Mouse (Mus musculus) heart, embryonic 15.5 days (tissue): ENCODE data around the gene Slit3. TPM values are rescaled to one million over a fixed set of nuclear protein-coding genes. Genes with fewer than 3 reads are reported as not detected.

Experiments used
- ATAC-seq: fragments of 200-750 bp; cut with Nextera tagmentation; replicated peaks from 2 replicates; pipeline ENCODE4 v1.8.0; 2017; ENCODE audit warnings: low read depth, moderate TSS enrichment; ENCODE audit not compliant: insufficient number of reproducible peaks, insufficient read depth, low FRiP score
- H3K27ac ChIP-seq: fragments of 300-500 bp; sonication (generic); 2 replicates; pipeline ENCODE4 v1.5.1; 2015; ENCODE audit warnings: mild to moderate bottlenecking, inconsistent platforms
- H3K27me3 ChIP-seq: fragments of 300-500 bp; sonication (generic); 2 replicates; pipeline ENCODE4 v1.6.1; 2015; ENCODE audit warnings: inconsistent platforms
- H3K36me3 ChIP-seq: fragments of 300-500 bp; sonication (generic); 2 replicates; pipeline ENCODE4 v1.6.1; 2015; ENCODE audit warnings: mild to moderate bottlenecking, inconsistent platforms
- H3K4me1 ChIP-seq: fragments of 300-500 bp; sonication (generic); replicated peaks from 2 replicates; pipeline ENCODE4 v1.6.1; 2015; ENCODE audit warnings: inconsistent platforms
- H3K4me2 ChIP-seq: fragments of 300-500 bp; sonication (generic); 2 replicates; pipeline ENCODE4 v1.6.1; 2015; ENCODE audit warnings: inconsistent platforms, mild to moderate bottlenecking, moderate library complexity
- H3K4me3 ChIP-seq: fragments of 300-500 bp; sonication (generic); 2 replicates; pipeline ENCODE4 v1.5.1; 2015; ENCODE audit warnings: mild to moderate bottlenecking, inconsistent platforms
- H3K9ac ChIP-seq: fragments of 300-500 bp; sonication (generic); 2 replicates; pipeline ENCODE4 v1.6.1; 2015; ENCODE audit warnings: mild to moderate bottlenecking, inconsistent platforms
- H3K9me3 ChIP-seq: fragments of 300-500 bp; sonication (generic); replicated peaks from 2 replicates; pipeline ENCODE4 v1.6.1; 2016; ENCODE audit warnings: inconsistent platforms
- WGBS: fragments of 180-500 bp; shearing (Covaris S2); methylation state at CpG from one replicate; pipeline ENCODE4 v1.1.7; 2015; ENCODE audit warnings: mixed read lengths; 5-methylcytosine and 5-hydroxymethylcytosine counted together
- polyA plus RNA-seq: library from polyadenylated mRNA; unstranded; fragments of >200 nt; fragmentation: Nextera tagmentation; extraction: Ambion mirVana; gene quantifications from 2 replicates; pipeline ENCODE4 v1.2.1, GENCODE M21; 2015

The Slit3 gene
- polyA plus RNA-seq, 1 experiment from 2014 or later: 11.3 TPM

DNA sequence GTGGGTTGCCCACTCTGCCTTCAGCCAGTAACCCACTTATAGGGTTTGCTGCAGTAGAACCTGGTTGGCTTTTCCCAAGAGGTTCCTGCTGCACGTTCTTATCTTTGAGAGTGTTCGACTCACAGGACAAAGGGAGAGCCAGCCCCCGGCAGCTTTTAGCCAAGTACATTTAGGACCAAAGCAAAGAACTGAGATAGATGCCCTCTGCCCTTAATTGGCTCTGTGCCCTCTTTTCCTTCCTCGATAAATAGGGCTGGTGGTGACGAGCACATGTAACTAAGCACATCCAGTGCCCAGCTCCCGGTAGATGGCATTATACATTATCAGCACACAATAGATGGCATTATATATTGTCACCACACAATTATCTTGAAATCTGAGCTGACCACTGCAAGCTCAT lies 444.3 kb downstream of the Slit3 start:
- Histone ChIP-seq H3K4me3 (no peak overlapping the region), H3K36me3 (no peaks in the 10 kb centered on the region), H3K9me3 (no peaks in the 10 kb centered on the region), H3K27me3 (0 out of 2 replicates have a peak, but pooled peaks cover 2% of the 10 kb centered on the region), H3K27ac (peak overlapping the region; percentile 42; the same call in 1 of the 2 replicates), H3K9ac (no peak overlapping the region), H3K4me1 (peaks cover 20% of the 10 kb centered on the region), H3K4me2 (no peak overlapping the region; the same call in 1 of the 2 replicates)
- ATAC-seq: peak; percentile 34; the same call in 1 of the 2 replicates
- WGBS: 13% methylated on average over 6 of the region's 6 CpGs

DNA sequence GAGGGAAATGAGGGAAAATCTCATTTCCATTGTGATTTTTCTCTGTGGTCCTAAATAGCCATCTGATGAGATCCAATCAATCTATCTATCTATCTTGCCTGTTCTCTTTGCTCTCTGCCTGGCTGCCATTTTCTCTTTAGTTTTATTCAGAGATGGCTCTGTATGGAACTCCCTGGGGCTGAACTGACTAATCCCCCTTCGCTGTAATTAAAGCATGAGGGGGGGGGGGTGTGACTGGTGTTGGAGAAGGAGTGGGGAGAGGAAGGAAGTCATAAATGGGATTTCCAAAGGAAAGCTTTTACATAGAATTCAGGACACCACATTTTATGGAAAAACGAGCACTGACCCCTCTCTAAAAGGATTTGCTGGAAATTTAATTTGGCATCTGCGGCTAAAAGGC lies 445.7 kb downstream of the Slit3 start:
- Histone ChIP-seq H3K9ac (no peak overlapping the region), H3K4me3 (no peak overlapping the region), H3K27ac (no peak overlapping the region), H3K4me1 (peaks cover 20% of the 10 kb centered on the region), H3K36me3 (no peaks in the 10 kb centered on the region), H3K27me3 (0 out of 2 replicates have a peak, but pooled peaks cover 2% of the 10 kb centered on the region), H3K9me3 (no peaks in the 10 kb centered on the region), H3K4me2 (no peak overlapping the region)
- WGBS: 78% methylated on average over 3 of the region's 3 CpGs
- ATAC-seq: no peak

DNA sequence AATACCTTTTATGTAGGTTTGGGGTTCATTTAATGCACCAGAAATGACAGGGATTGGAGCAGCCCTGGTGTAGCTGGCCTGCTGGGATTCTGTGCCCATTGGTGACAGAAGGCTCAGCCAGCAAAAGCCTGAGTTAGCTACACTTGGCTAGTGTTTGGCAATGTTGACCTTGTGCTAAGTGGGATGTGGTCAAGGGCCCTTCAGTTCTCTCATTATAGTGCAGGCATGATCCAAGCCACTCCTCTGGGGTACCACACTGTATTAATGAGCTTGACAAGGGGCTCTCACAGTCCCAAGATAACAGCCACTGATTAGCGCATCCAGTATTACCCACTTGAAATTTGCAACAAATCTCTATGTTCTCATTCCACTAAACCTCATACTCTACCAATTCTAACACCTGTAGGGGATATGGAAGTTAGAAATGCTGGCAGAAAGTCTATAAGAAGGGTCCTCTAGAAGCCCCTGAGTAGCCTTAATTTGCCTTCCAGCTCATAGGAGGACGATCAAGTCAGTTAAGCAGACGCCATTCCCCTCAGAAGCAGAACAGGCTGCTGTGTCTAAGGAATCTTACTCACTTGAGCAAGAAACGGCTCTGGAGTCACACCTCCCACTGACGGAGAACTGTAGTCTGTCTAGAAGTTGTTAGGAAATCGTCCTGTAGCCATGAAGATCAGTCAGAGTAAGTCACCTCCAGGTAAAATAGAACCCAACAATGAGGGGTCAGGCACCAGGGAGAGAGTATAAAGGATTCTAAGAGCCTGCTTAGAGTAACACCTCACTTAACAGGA lies 448.3 kb downstream of the Slit3 start:
- no peak overlapping the region for H3K4me3 ChIP-seq
- 0 out of 2 replicates have a peak, but pooled peaks cover 2% of the 10 kb centered on the region for H3K27me3 ChIP-seq
- H3K27ac ChIP-seq: no peak overlapping the region
- ATAC-seq: no peak
- no peaks in the 10 kb centered on the region for H3K36me3 ChIP-seq
- no peak overlapping the region for H3K4me2 ChIP-seq
- H3K4me1 ChIP-seq: peaks cover 25% of the 10 kb centered on the region
- H3K9me3 ChIP-seq: no peaks in the 10 kb centered on the region
- H3K9ac ChIP-seq: no peak overlapping the region
- WGBS: 47% methylated on average over 6 of the region's 6 CpGs

DNA sequence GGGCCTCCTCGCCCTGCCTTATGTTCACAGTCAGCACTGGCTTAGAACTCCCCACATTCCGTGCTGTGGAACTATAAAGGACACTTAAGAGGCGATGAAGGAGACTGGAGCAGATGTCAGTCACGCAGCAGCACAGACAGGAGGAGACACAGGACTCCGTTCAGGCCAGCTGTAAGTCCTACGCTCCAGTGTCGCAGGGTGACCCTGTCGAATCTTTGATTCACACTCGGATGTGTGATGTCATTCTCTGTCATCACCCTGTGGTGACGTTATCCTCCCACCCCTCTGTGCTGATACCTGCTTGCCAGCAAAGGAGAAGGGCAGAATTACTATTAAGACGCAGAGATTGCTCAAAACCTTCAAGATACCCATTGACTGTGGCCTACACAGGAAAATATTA lies 448.9 kb downstream of the Slit3 start:
- no peaks in the 10 kb centered on the region for H3K36me3 ChIP-seq
- peaks cover 22% of the 10 kb centered on the region for H3K4me1 ChIP-seq
- no peaks in the 10 kb centered on the region for H3K9me3 ChIP-seq
- H3K27me3 ChIP-seq: 0 out of 2 replicates have a peak, but pooled peaks cover 2% of the 10 kb centered on the region
- H3K9ac ChIP-seq: no peak overlapping the region
- no peak overlapping the region for H3K4me3 ChIP-seq
- ATAC-seq: no peak
- no peak overlapping the region for H3K27ac ChIP-seq
- H3K4me2 ChIP-seq: no peak overlapping the region
- 45% methylated on average over 11 of the region's 11 CpGs for WGBS

DNA sequence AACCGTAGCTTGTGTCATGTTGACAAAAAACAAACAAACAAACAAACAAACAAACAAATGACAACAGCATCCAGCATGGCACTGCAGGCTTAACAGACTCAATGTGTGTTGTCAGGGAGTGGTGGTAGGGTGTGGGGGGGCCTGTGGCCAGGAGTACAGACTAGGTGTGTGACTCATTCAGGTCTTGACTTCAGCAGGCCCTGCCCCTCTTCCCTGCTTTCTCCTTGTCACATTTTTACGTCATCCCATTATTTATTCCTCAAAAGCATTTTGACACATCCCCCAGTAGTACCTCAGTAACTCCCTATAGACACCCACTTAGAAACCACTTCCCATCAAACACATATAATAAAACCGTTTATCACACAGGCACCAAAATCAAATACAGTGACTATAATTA lies 450.9 kb downstream of the Slit3 start:
- no peak overlapping the region for H3K4me3 ChIP-seq
- no peak overlapping the region for H3K4me2 ChIP-seq
- H3K27ac ChIP-seq: no peak overlapping the region
- H3K9me3 ChIP-seq: no peaks in the 10 kb centered on the region
- no peaks in the 10 kb centered on the region for H3K36me3 ChIP-seq
- 76% methylated on average over 3 of the region's 3 CpGs for WGBS
- H3K4me1 ChIP-seq: peaks cover 14% of the 10 kb centered on the region
- no peak overlapping the region for H3K9ac ChIP-seq
- 0 out of 2 replicates have a peak, but pooled peaks cover 2% of the 10 kb centered on the region for H3K27me3 ChIP-seq
- ATAC-seq: no peak

DNA sequence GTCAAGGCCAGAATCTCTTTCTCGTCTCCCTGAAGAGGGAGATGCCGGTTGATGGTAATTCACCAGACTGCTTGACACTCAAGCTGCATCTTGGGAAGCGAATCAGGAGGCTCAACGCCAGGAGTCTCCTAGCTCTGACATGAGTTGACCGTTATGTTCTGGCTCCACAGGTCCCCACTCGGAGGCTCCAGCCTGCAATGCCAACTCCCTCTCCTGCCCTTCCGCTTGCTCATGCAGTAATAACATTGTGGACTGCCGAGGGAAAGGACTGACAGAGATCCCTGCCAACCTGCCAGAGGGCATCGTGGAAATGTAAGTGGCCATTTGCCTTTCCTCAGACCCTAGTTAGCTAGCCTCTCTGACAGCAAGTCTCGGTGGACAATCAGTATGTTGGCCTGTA lies 457.8 kb downstream of the Slit3 start:
- ATAC-seq: no peak
- H3K4me3 ChIP-seq: no peak overlapping the region
- no peaks in the 10 kb centered on the region for H3K9me3 ChIP-seq
- H3K27me3 ChIP-seq: no peaks in the 10 kb centered on the region
- no peaks in the 10 kb centered on the region for H3K36me3 ChIP-seq
- no peak overlapping the region for H3K27ac ChIP-seq
- 82% methylated on average over 10 of the region's 10 CpGs for WGBS
- no peaks in the 10 kb centered on the region; the same call in 1 of the 2 replicates for H3K4me1 ChIP-seq
- H3K4me2 ChIP-seq: no peak overlapping the region
- H3K9ac ChIP-seq: no peak overlapping the region

DNA sequence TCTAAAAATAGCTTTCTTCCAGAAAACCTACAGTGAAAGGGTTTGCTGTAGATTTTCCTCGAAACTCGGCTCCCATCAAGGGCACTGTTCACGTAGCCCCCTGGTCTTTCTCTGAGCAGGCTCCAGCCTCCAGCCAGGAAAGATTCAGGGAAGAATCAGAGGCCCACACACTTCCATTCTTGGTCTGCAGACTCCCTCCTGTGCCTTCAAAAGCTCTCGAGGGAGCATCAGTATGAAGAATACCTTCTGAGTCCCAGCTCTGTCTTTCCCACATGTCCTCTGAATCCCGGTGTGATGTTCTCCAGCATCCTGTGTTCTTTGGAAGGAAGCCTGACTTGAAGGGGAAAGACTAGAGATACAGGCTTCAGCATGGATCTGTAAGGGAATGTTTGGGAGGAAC lies 461.6 kb downstream of the Slit3 start:
- H3K27me3 ChIP-seq: no peaks in the 10 kb centered on the region
- H3K9me3 ChIP-seq: no peaks in the 10 kb centered on the region
- peaks cover 3% of the 10 kb centered on the region; the same call in 1 of the 2 replicates for H3K4me1 ChIP-seq
- ATAC-seq: no peak
- 0 out of 2 replicates have a peak overlapping the region, but pooled peaks have one; percentile 29 for H3K27ac ChIP-seq
- H3K4me2 ChIP-seq: no peak overlapping the region
- H3K9ac ChIP-seq: no peak overlapping the region
- no peak overlapping the region for H3K4me3 ChIP-seq
- 63% methylated on average over 5 of the region's 5 CpGs for WGBS
- no peaks in the 10 kb centered on the region for H3K36me3 ChIP-seq

DNA sequence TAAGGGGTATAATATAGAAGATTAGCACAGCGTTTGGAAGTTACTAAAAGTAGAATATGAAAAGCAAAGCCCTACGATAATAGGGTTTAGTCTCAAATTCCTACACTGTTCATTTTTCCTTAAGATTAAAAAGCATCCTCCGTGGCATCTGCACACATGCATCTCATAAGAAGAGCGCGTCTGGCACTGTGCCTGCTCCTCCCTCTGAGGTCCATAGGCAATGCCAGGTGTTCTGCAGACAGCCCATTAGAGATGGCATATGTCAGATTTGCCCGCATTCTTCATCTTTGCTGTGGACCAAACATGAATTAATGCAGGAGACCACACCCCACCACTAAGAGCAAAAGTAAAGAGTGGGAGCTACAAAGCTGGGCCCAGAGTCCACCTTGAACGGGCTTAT lies 462.6 kb downstream of the Slit3 start:
- Histone ChIP-seq H3K27ac (no peak overlapping the region), H3K9ac (no peak overlapping the region), H3K4me1 (peaks cover 3% of the 10 kb centered on the region; the same call in 1 of the 2 replicates), H3K27me3 (no peaks in the 10 kb centered on the region), H3K4me2 (no peak overlapping the region), H3K36me3 (no peaks in the 10 kb centered on the region), H3K4me3 (no peak overlapping the region), H3K9me3 (no peaks in the 10 kb centered on the region)
- 87% methylated on average over 7 of the region's 7 CpGs for WGBS
- ATAC-seq: no peak

DNA sequence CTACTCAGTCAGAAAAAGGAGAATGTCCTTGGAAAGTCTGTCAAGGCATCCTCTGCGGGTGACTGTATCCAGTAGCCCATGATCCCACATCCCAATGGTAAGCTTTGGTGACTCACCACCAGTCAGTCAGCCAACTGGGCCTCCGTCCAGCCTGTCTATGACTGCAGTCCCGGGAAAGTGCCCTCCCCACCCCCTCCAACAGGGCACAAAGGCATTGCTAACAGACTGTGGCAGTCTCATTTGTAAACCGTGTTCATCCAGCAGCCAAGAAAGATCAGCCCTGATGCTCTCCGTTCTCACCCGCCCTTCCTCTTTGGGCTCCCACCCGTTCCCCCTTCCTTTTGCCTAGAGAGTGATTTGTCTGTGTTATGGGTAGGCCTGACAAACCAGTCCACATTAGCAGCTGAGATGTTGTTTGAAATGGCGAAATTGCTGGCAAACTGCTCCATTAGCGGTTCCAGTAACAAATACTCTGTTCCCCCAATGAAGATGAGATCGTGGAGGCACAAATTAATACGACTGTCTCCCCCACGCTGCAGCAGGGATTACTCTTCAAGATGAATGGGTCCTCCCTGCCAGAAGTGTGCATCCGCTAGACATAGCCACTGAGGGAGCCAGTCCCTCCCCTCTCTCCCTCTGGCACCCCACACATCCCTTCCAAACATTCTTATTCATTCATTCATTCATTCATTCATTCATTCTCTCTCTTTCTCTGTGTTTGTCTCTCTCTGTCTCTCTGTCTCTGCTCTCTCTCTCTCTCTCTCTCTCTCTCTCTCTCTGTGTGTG lies 466.3 kb downstream of the Slit3 start:
- H3K36me3 ChIP-seq: no peaks in the 10 kb centered on the region
- 0 out of 2 replicates have a peak, but pooled peaks cover 3% of the 10 kb centered on the region for H3K4me1 ChIP-seq
- ATAC-seq: peak; percentile 76
- H3K9ac ChIP-seq: no peak overlapping the region
- no peak overlapping the region for H3K4me3 ChIP-seq
- H3K27ac ChIP-seq: no peak overlapping the region
- H3K9me3 ChIP-seq: no peaks in the 10 kb centered on the region
- no peaks in the 10 kb centered on the region for H3K27me3 ChIP-seq
- H3K4me2 ChIP-seq: no peak overlapping the region
- 59% methylated on average over 13 of the region's 13 CpGs for WGBS

DNA sequence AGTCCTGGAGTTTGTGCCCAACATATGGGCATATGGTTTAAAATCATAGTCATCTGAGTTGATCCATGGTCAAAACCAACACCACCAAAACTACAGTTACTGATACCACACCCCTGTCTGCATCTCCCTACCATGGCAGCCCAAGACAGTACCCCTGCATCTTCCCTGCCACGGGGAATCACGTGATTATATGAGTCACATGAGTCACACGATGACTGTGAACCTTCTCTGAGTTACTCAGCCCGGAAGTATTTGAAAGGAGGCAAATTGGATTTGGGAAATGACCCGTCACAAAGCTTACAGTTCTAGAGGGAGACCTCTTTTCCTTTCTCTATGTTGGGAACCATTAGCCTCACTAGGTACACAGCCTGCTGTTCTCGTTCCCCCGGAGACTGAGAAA lies 468.9 kb downstream of the Slit3 start:
- Histone ChIP-seq H3K9me3 (no peaks in the 10 kb centered on the region), H3K27me3 (no peaks in the 10 kb centered on the region), H3K4me2 (no peak overlapping the region), H3K4me3 (no peak overlapping the region), H3K4me1 (0 out of 2 replicates have a peak, but pooled peaks cover 3% of the 10 kb centered on the region), H3K36me3 (no peaks in the 10 kb centered on the region), H3K27ac (no peak overlapping the region), H3K9ac (no peak overlapping the region)
- no peak for ATAC-seq
- WGBS: 85% methylated on average over 7 of the region's 7 CpGs

DNA sequence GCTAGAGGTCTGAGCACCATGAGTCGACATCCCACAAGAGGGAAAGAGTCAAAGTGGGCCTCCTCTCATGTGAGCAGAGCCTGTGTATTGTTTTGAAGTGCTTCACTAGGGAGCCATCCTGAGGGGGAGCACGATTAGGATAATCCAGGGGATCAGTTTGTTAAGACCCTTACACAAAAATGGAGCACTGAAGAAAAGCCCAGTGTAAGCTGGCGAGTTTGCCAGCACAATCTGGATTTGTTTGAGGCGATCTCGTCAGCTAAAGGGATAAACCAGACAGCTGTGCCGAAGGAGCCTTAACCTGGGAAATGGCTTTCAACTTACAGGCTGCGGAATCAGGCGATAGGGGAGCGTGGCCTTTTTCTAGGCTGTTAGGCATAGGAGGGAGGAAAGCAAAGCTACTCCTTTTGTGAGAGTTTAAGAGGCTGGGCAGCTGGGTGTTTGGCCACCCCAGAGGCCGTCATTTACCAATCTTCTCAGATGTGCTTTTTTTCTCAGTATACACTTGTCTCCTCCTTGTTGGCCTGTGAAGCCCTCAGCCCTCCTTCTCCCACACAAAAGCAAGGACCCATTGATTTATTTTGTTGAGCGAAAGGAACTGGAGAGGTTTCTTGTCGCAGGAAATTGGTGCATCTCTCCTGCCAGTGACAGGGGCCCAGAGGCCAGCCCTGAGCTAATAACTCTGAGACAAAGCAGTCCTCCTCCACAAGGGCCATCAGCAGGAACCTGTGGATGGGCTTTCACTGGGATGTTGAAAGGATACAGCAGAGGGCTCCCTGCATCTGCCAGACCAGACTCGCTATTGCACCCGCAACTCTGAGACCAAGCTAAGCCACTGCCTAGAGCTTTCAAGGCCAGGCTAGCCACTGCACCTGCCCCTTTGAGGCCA lies 472.4 kb downstream of the Slit3 start:
- Histone ChIP-seq H3K36me3 (no peaks in the 10 kb centered on the region), H3K4me3 (no peak overlapping the region), H3K27ac (no peak overlapping the region), H3K4me1 (no peaks in the 10 kb centered on the region), H3K4me2 (no peak overlapping the region), H3K9ac (no peak overlapping the region), H3K27me3 (no peaks in the 10 kb centered on the region), H3K9me3 (no peaks in the 10 kb centered on the region)
- ATAC-seq: no peak
- WGBS: 75% methylated on average over 14 of the region's 14 CpGs
